Mouse (Mus musculus) intestine, embryonic 15.5 days (tissue): ENCODE measurements around the gene Plagl2. TPM values are rescaled to one million over a fixed set of nuclear protein-coding genes. Genes with fewer than 3 reads are reported as not detected.
"Not testable (repeated sequence)": the region's sequence is repeated elsewhere in the genome, so short reads cannot be mapped to it uniquely, and the experiment has no call there.

ENCODE experiments used
- ATAC-seq: fragments of 200-750 bp; cut with Nextera tagmentation; 2 replicates; pipeline ENCODE4 v1.8.0; 2017; ENCODE audit warnings: moderate TSS enrichment, moderate library complexity
- H3K27ac ChIP-seq: fragments of 300-500 bp; sonication (generic); 2 replicates; pipeline ENCODE4 v1.5.1; 2015; ENCODE audit warnings: mild to moderate bottlenecking, inconsistent platforms
- H3K27me3 ChIP-seq: fragments of 300-500 bp; sonication (generic); replicated peaks from 2 replicates; pipeline ENCODE4 v1.6.1; 2015; ENCODE audit warnings: inconsistent platforms
- H3K36me3 ChIP-seq: fragments of 300-500 bp; sonication (generic); 2 replicates; pipeline ENCODE4 v1.6.1; 2015; ENCODE audit warnings: inconsistent platforms
- H3K4me1 ChIP-seq: fragments of 300-500 bp; sonication (generic); replicated peaks from 2 replicates; pipeline ENCODE4 v1.6.1; 2015; ENCODE audit warnings: inconsistent platforms
- H3K4me2 ChIP-seq: fragments of 300-500 bp; sonication (generic); replicated peaks from 2 replicates; pipeline ENCODE4 v1.6.1; 2015; ENCODE audit warnings: mild to moderate bottlenecking, inconsistent platforms
- H3K4me3 ChIP-seq: fragments of 300-500 bp; sonication (generic); replicated peaks from 2 replicates; pipeline ENCODE4 v1.5.1; 2015; ENCODE audit warnings: inconsistent platforms
- H3K9ac ChIP-seq: fragments of 300-500 bp; sonication (generic); 2 replicates; pipeline ENCODE4 v1.6.1; 2015; ENCODE audit warnings: inconsistent platforms
- H3K9me3 ChIP-seq: fragments of 300-500 bp; sonication (generic); 2 replicates; pipeline ENCODE4 v1.6.1; 2016; ENCODE audit warnings: inconsistent platforms
- WGBS: fragments of 180-500 bp; shearing (Covaris S2); methylation state at CpG from one replicate; pipeline ENCODE4 v1.1.7; 2015; 5-methylcytosine and 5-hydroxymethylcytosine counted together
- polyA plus RNA-seq: library from polyadenylated mRNA; unstranded; fragments of >200 nt; fragmentation: Nextera tagmentation; extraction: Ambion mirVana; gene quantifications from 2 replicates; pipeline ENCODE4 v1.2.1, GENCODE M21; 2015

Gene Plagl2
- 46.8 and 48.0 TPM in 2 replicates for polyA plus RNA-seq

DNA sequence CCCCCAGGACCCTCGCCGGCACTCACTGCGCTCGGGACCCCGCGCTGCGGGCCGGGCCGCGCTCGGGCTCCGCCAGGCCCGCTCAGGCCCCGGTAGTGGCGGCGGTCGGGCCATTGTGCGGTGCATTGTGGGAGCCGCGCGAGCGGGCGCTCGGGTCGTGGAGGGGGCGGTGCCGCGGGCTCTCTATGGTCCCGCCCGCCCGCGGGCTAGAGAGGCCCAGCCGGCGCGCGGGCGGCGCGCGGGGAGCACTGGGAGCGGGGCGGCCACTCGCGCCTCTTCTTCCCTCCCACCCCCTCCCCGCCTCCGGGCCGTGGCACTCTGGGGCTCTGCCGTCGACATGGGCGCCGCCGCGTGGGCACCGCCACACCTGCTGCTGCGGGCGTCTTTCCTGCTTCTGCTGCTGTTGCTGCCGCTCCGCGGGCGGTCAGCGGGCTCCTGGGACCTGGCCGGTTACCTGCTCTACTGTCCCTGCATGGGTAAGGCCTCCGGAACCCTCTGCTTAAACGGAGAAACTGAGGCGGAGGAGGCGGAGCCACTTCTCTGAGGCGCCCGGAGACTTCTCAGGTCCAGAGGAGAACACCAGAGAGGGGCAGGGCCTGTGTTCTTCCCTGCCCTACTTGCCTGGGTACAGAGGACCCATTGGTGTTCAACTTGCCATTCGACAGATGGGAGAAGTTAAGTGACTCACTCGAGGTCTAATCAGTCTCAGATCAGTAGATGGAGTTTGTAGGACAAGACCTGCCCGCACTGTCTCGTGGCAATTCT, at the start of gene Plagl2, which contains the start of gene Pofut1:
Gene Plagl2 (minus strand): TSS at position 177 of the 765 bp plus-strand sequence.
Gene Pofut1 (plus strand): TSS at position 284 of the 765 bp plus-strand sequence.
- no peaks in the 10 kb centered on the region for H3K9me3 ChIP-seq
- no peaks in the 10 kb centered on the region for H3K27me3 ChIP-seq
- H3K27ac ChIP-seq = peak within 1 kb of the TSS; percentile 97
- H3K36me3 ChIP-seq = peaks cover 3% of the 10 kb centered on the region; the same call in 1 of the 2 replicates
- ATAC-seq = peak; percentile 97
- H3K4me3 ChIP-seq = peak within 1 kb of the TSS; percentile 99
- H3K4me2 ChIP-seq = peak within 1 kb of the TSS; percentile 81
- H3K9ac ChIP-seq = peak within 1 kb of the TSS; percentile 99
- WGBS = 0% methylated on average over 52 of the region's 72 CpGs
- peaks cover 27% of the 10 kb centered on the region for H3K4me1 ChIP-seq

DNA sequence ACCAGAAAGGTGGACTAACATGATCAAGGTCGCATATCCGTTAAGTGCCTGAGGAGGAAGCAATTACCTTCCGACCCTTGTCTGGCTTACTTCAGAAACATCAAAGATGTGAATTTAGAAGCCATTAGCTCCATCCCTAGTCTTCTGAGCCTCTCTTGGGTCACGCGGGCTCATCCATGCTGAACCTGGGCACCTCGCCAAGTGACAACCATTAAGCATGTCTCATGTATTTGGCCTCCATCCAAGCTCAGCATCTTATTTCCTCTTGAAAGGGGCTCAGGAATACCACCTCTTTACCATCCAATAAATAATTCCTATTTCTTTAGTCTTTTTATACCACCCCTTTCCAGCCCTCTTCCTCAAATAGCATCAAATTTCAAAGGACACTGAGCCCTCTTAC, 46.6 kb upstream of the Plagl2 start:
- 37% methylated on average over 6 of the region's 6 CpGs for WGBS

DNA sequence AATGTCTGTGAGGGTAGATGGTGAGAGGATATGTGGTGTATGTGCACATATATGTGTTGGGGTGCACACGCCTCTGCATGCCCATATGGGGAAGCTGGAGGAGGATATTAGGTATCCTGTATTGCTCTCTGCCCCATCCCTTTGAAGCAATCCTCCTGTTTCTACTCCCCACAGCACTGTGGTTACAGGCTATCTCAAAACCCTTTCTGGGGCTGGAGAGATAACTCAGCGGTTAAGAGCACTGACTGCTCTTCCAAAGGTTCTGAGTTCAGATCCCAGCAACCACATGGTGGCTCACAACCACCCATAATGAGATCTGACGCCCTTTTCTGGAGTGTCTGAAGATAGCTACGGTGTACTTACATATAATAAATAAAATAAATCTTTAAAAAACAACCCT, 45.3 kb upstream of the Plagl2 start:
- peaks cover 11% of the 10 kb centered on the region; the same call in 1 of the 2 replicates for H3K4me1 ChIP-seq
- no peak overlapping the region for H3K4me2 ChIP-seq
- no peaks in the 10 kb centered on the region for H3K36me3 ChIP-seq
- H3K9ac ChIP-seq = no peak overlapping the region
- H3K27me3 ChIP-seq = no peaks in the 10 kb centered on the region
- 84% methylated on average over 4 of the region's 4 CpGs for WGBS
- no peak overlapping the region for H3K27ac ChIP-seq
- H3K4me3 ChIP-seq = no peak overlapping the region
- no peak for ATAC-seq
- H3K9me3 ChIP-seq = no peaks in the 10 kb centered on the region

More for the DNA sequence above, 46.6 kb upstream of the Plagl2 start:
- Histone ChIP-seq H3K4me2 (no peak overlapping the region), H3K9me3 (no peaks in the 10 kb centered on the region), H3K27ac (no peak overlapping the region), H3K4me1 (peaks cover 19% of the 10 kb centered on the region), H3K27me3 (no peaks in the 10 kb centered on the region), H3K4me3 (no peak overlapping the region), H3K36me3 (no peaks in the 10 kb centered on the region), H3K9ac (no peak overlapping the region)
- ATAC-seq = no peak

DNA sequence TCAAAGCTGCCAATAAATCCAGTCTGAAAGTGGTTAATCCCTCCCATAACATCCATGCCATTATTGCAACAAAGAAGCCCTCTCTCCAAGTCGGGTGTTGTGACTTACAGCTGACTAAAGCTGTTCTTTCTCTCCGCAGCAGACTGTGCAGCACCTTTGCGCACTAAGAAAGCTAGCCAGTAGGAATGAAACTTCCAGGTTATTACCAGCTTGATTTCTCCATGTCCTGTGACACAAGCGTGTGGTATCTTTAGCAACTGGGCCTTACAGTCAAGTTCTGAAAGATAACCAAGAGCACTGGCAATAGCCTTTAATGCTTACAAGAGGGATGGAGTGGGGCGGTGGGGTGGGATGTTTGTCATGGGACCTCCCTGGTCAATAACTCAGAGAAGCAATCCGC, 42.7 kb upstream of the Plagl2 start:
- H3K27ac ChIP-seq = no peak overlapping the region
- ATAC-seq = no peak
- no peaks in the 10 kb centered on the region for H3K36me3 ChIP-seq
- H3K4me2 ChIP-seq = no peak overlapping the region
- H3K4me3 ChIP-seq = no peak overlapping the region
- 84% methylated on average over 6 of the region's 6 CpGs for WGBS
- H3K27me3 ChIP-seq = no peaks in the 10 kb centered on the region
- no peak overlapping the region for H3K9ac ChIP-seq
- peaks cover 8% of the 10 kb centered on the region; the same call in 1 of the 2 replicates for H3K4me1 ChIP-seq
- H3K9me3 ChIP-seq = no peaks in the 10 kb centered on the region

DNA sequence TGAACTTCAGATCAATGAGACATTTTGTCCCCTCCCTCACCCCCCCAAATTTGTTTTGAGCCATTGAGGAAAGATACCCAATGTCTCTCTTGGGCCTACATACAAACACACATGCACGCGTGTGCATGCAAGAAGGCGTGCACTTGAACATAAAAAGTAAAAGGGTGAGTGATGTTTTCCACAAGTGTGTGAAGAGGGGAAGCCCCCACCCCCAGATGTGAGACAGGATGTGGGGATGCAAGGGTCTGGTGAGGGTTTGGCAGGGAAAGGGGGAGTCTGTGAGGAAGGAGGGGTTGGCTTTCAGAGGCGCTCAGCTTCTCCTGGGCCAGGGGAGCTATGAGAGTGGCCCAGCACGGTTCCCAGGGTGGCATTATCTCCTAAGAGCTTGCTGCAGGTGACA, 37.1 kb upstream of the Plagl2 start:
- Histone ChIP-seq H3K4me2 (no peak overlapping the region), H3K4me3 (no peak overlapping the region), H3K27me3 (no peaks in the 10 kb centered on the region), H3K4me1 (0 out of 2 replicates have a peak, but pooled peaks cover under 1% of the 10 kb centered on the region), H3K36me3 (no peaks in the 10 kb centered on the region), H3K9ac (no peak overlapping the region), H3K9me3 (no peaks in the 10 kb centered on the region), H3K27ac (no peak overlapping the region)
- 80% methylated on average over 5 of the region's 5 CpGs for WGBS
- ATAC-seq = no peak

DNA sequence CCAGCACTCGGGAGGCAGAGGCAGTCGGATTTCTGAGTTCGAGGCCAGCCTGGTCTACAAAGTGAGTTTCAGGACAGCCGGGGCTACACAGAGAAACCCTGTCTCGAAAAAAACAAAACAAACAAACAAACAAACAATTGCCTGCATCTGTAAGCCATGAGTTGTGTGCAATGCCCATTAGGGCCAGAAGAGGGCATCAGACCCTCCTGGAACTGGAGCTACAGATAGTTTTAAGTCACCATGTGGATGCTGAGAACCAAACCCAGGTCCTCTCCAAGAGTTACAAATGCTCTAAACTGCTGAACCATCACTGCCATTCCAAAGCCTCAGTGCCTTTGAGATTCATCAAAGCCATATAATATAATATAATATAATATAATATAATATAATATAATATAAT, 35.6 kb upstream of the Plagl2 start:
- ATAC-seq, H3K9me3 ChIP-seq, H3K27me3 ChIP-seq, H3K36me3 ChIP-seq, H3K27ac ChIP-seq, H3K4me2 ChIP-seq, H3K4me1 ChIP-seq, H3K4me3 ChIP-seq, H3K9ac ChIP-seq: not testable (repeated sequence)
- 86% methylated on average over 5 of the region's 5 CpGs for WGBS

DNA sequence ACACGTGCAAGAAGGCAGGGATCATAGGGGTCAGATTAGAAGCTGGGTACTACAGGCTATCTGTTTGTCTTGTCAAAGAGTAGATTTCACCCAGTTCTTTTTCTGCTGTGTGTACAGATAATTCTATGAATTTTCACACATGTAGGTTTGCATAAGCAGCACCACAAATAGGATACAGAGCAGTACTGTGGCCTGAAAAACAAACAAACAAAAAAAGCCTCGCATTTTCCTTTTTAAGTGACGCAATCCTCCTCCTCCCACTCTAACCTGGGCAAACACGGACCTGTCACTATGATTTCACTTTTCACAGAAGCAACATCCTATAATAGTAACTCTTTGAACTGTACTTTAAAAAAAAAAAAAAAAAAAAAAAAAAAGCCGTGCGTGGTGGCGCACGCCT, 35.2 kb upstream of the Plagl2 start:
- no peak overlapping the region for H3K9ac ChIP-seq
- WGBS = 90% methylated on average over 8 of the region's 8 CpGs
- H3K9me3 ChIP-seq = no peaks in the 10 kb centered on the region
- H3K27me3 ChIP-seq = no peaks in the 10 kb centered on the region
- no peak overlapping the region for H3K4me3 ChIP-seq
- H3K36me3 ChIP-seq = no peaks in the 10 kb centered on the region
- ATAC-seq = no peak
- no peak overlapping the region for H3K27ac ChIP-seq
- H3K4me1 ChIP-seq = 0 out of 2 replicates have a peak, but pooled peaks cover 4% of the 10 kb centered on the region
- no peak overlapping the region for H3K4me2 ChIP-seq

DNA sequence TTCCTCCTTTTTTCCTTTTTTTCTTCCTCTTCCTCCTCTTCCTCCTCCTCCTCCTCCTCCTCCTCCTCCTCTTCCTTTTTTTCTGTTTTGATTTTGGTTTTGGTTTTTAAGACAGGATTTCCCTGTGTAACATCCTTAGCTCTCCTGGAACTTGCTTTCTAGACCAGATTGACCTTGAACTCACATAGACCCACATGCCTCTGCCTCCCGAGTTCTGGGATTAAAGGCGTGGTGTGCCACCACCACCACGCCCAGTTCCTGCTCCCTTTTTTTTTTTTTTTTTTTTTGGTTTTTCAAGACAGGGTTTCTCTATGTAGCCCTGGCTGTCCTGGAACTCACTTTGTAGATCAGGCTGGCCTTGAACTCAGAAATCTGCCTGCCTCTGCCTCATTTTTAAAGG, 34.4 kb upstream of the Plagl2 start:
- not testable (repeated sequence) for H3K36me3 ChIP-seq, ATAC-seq, H3K27me3 ChIP-seq, H3K9ac ChIP-seq, H3K27ac ChIP-seq, H3K4me2 ChIP-seq, H3K9me3 ChIP-seq, H3K4me1 ChIP-seq, H3K4me3 ChIP-seq
- 84% methylated on average over 3 of the region's 3 CpGs for WGBS

DNA sequence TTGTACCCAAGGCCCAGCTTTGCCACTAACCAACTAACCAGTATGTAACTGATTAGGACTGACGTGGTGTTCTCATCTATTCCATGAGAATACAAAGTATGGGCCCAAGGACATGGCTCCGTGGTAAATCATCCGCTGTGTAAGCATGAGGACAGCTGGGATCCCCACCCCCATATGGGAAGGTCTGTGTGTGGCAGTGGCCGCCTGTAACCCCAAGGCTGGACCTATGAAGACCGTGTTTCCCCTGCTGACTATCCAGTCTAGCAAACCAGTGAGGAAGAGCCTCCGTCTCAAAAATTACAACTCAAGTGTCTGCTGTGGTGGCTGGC, 33.7 kb upstream of the Plagl2 start:
- Histone ChIP-seq H3K4me2 (no peak overlapping the region), H3K27me3 (no peaks in the 10 kb centered on the region), H3K27ac (no peak overlapping the region), H3K36me3 (no peaks in the 10 kb centered on the region), H3K4me1 (0 out of 2 replicates have a peak, but pooled peaks cover 9% of the 10 kb centered on the region), H3K9me3 (no peaks in the 10 kb centered on the region), H3K9ac (no peak overlapping the region), H3K4me3 (no peak overlapping the region)
- WGBS = 70% methylated on average over 6 of the region's 6 CpGs
- ATAC-seq = 0 out of 2 replicates have a peak, but pooled peaks have one; percentile 20

DNA sequence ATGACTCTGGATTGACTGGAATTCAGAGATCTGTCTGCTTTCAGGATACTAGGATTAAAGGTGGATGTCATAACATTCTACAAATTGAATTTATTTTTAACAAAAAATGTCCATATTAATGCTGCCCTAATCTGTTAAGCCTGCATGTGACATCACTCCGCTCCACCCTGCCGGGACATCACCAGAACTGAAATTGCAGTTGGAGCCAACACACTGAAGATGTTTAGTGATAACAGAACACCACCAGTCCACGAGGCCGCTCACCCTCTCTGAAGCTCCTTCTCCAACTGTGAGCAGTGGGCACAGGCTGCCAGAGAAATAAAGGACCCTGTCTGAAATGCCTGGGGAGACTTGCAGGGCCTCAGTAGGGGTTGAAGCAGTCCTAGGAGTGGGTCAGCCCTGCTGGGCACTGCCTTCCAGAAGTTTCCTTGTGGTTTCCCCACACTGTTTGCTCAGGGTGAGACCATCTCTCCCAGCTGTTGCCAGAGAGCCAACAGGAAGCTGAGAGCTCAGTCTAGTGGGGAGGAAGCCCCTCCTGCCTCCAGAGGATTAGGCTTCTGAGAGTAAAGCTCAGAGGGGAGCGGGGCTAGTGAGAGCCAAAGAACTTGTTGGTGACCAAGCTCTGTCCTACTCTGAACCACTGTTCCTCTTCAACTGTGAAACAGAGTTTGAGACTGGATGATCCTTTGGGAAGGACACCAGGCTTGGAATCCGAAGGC, 33.1 kb upstream of the Plagl2 start:
- H3K9me3 ChIP-seq, H3K4me2 ChIP-seq, H3K27me3 ChIP-seq, H3K27ac ChIP-seq, H3K4me3 ChIP-seq, H3K9ac ChIP-seq, H3K36me3 ChIP-seq: not testable (repeated sequence)
- H3K4me1 ChIP-seq = 0 out of 2 replicates have a peak, but pooled peaks cover 12% of the 10 kb centered on the region
- WGBS = 67% methylated on average over 6 of the region's 6 CpGs
- peak; percentile 44; the same call in 1 of the 2 replicates for ATAC-seq

DNA sequence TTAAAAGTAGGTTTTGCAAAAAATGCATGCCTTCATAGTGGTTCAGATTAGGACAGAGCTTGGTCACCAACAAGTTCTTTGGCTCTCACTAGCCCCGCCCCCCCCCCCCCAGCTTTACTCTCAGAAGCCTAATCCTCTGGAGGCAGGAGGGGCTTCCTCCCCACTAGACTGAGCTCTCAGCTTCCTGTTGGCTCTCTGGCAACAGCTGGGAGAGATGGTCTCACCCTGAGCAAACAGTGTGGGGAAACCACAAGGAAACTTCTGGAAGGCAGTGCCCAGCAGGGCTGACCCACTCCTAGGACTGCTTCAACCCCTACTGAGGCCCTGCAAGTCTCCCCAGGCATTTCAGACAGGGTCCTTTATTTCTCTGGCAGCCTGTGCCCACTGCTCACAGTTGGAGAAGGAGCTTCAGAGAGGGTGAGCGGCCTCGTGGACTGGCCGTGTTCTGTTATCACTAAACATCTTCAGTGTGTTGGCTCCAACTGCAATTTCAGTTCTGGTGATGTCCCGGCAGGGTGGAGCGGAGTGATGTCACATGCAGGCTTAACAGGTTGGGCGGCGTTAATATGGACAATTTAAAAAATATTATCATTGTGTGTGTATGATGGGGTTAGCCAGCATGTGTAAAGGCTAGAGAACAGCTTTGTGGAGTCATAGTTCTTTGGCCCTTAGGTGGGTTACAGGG, 29.1 kb upstream of the Plagl2 start:
- not testable (repeated sequence) for H3K27me3 ChIP-seq, H3K27ac ChIP-seq, H3K9me3 ChIP-seq, H3K9ac ChIP-seq, H3K4me3 ChIP-seq, H3K4me2 ChIP-seq
- Histone ChIP-seq H3K36me3 (peaks cover 13% of the 10 kb centered on the region), H3K4me1 (peaks cover 20% of the 10 kb centered on the region; the same call in 1 of the 2 replicates)
- ATAC-seq = peak; percentile 47
- WGBS = 52% methylated on average over 8 of the region's 8 CpGs

DNA sequence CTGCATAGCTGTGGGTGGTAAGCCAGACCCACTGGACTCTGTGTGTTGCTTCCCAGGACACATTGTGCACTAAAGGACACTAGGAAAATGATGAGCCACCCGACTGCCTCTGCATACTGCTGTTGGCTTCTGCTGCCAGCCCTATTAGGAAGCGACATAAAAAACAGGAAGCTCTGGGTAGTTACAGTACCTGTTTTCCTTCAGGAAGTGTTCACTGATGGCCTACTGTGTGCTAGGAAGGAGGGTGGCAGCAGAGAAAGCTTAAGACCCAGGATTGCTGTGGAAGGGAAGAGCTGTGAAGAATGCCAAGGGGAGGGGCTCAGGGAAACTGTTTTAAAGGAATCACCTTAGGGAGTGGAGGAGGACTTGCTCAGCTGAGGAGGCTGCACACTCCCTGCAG, 26.1 kb upstream of the Plagl2 start:
- Histone ChIP-seq H3K9me3 (no peaks in the 10 kb centered on the region), H3K27me3 (no peaks in the 10 kb centered on the region), H3K27ac (no peak overlapping the region), H3K36me3 (peaks cover 29% of the 10 kb centered on the region), H3K4me1 (peaks cover 16% of the 10 kb centered on the region; the same call in 1 of the 2 replicates), H3K4me3 (no peak overlapping the region), H3K4me2 (no peak overlapping the region), H3K9ac (no peak overlapping the region)
- 85% methylated on average over 2 of the region's 2 CpGs for WGBS
- ATAC-seq = no peak
